Mouse (Mus musculus) heart, postnatal 10 days (tissue): ENCODE measurements around the gene Gpr107. TPM values are rescaled to one million over a fixed set of nuclear protein-coding genes. Genes with fewer than 3 reads are reported as not detected.

Source experiments
- total RNA-seq, 2 experiments: library from RNA; stranded (reverse); gene quantifications; 2 replicates each; pipeline ENCODE4 v1.2.3; 2021

Gene Gpr107
- total RNA-seq, 2 experiments from 2014 or later, result 42.1 to 42.3 TPM

Other genes with a start within 250 kb of the Gpr107 start
- gene Ptges, start 222.5 kb upstream of the Gpr107 start, total RNA-seq, result 1 to 10 TPM; 1.1 to 2.3 TPM
- 10 to 100 TPM; 29.3 to 34.0 TPM for gene Tor1b, start 199.4 kb upstream of the Gpr107 start, total RNA-seq
- 10 to 100 TPM; 18.9 to 20.7 TPM for gene Tor1a, start 184.4 kb upstream of the Gpr107 start, total RNA-seq
- gene BC005624, start 170.1 kb upstream of the Gpr107 start, total RNA-seq, result 10 to 100 TPM; 19.2 to 19.9 TPM
- gene Usp20, start 170.0 kb upstream of the Gpr107 start, total RNA-seq, result 10 to 100 TPM; 58.5 to 61.1 TPM
- 10 to 100 TPM; 48.6 to 60.9 TPM for gene Fnbp1, start 10.3 kb upstream of the Gpr107 start, total RNA-seq
- gene Ncs1, start 93.5 kb downstream of the Gpr107 start, total RNA-seq, result 10 to 100 TPM; 10.8 to 17.1 TPM
- 10 to 100 TPM; 23.4 to 24.3 TPM for gene Hmcn2, start 162.1 kb downstream of the Gpr107 start, total RNA-seq